Mouse (Mus musculus) 416B (cell line): Measurements from ENCODE around the gene Tkfc.

ENCODE experiments used
- DNase-seq: peaks from one replicate; pipeline ENCODE4 v3.0.0; 2011; ENCODE audit warnings: low read depth

Gene Tkfc

GRCm38 (mm10) chr19:10605293-10605900 lies at the start of gene Tkfc, which contains the start of gene Ddb1:
TSS of gene Tkfc (minus strand) at chr19:10605654.
TSS of gene Ddb1 (plus strand) at chr19:10605327.
- peak; percentile 98 for DNase-seq

DNA sequence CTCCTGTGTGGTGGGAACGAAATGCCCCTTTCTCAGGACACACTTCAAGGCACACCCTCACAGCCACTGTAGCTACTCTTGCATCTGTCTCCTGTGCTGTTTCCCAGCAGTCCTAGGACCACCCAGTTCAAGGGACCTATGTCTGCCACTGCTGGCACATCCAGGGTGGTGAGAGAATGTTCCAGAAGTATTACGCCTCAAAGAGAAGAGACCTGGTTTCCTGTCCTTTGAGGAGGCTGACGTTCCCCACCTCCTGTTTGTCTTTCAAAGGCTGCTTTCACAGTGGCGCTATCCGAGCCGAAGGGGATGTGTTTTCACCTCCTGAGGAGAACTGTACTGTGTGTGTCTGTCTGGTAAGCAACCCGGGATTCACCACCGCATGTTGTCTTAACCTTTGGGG lies 42.7 kb upstream of the Tkfc start:
- no peak for DNase-seq

GRCm38 (mm10) chr19:10645616-10646015 lies 40.2 kb upstream of the Tkfc start:
- peak; percentile 22 for DNase-seq

- no peak for DNase-seq
These were observed 35.3 kb upstream of the Tkfc start for GRCm38 (mm10) chr19:10640589-10641378.

DNA sequence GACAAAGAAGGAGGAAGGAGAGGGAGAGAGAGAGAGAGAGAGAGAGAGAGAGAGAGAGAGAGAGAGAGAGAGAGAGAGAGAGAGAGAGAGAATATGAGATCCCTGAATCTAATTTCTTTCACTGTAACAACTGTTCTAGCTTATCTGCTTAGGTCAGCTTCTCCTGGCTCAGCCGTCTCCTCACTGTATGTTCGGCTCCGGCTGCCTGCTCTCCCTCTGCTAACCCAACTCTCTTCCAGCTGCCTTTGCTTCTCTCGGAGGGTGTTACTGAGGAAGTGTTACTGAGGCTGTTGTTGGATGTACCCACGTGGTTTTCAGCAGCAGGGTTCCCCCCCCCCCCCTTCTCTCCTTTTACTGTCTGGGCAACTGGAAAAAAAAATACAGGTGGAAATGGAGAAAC lies 34.6 kb upstream of the Tkfc start:
- DNase-seq: no peak

DNA sequence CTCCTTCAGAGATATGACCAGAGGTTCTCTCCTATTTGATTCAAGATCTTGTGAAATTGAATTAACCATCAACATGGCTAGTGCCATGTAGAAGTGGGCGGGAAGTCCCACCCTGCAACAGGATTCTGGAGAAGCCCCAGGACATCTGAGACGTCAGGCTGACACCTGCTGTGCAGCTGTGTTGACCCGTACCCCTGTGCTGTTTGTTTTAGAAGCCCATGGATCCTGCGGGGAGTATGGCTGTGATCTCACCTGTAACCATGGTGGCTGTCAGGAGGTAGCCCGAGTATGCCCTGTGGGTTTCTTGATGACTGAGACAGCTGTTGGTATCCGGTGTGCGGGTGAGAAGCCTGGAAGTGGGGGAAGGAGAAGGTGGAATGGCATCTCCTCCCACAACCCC lies 32.4 kb upstream of the Tkfc start:
- no peak for DNase-seq

DNA sequence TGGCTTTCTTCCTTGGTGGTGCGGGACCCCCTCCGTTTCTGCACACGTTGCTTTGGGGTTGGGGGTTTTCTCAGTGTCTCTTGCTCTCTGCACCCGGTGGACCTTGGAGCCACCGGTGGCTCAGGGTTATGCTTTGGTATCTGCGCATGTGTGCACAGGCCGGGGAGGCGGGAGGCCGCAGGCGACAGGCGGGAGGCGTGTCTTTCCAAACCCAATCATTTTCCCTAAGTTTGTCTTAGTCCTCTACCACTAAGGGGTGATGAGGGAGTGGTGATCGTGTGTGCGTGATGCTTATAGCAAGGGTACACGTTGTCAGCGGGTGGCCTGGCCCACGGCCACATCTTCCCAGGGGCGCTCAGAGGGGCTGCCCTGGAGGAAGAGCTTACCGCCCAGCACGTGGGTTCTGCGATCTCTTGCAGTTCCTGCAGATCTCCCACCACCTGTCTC lies 29.4 kb upstream of the Tkfc start:
- DNase-seq: no peak

DNA sequence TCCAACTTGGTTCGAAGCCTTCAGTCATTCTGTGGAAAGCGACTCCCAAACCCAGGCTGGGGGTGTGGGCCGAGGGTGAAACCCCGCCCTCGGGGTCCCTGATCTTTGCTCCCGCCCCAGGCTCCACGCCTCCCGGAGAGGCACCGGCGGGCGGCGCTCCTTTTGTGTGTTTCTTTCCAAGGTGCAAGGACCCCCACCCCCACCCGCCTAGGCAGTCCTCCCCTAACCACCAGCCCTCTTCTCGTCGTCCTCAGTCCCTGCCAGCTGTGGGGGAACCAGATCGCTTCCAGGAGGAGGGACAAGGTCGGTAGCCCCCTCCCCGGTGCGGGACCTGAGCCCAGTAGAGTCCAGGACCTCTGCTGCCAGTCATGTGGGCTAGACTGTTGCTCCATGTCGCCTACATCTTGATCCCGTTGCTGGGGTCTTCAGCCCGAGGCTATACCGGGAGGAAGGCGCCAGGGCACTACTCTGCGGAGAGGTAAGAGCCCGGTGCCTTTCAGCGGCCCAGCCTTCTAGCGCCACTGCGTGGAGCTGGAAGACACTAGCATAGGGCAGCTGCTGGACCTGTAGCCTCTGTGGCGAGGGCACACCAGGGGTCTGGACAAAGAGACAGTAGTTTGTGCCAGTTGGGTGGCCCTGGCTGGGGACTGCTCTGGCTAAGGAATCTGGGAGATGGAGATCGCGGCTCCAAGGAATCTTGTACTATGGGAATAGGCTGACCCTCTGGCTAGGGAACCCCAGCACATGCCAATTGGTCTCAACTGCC lies 28.8 kb upstream of the Tkfc start, which contains the start of gene Vwce:
Gene Vwce, plus strand, starts transcription at position 108 of the 766 bp plus-strand sequence.
- no peak for DNase-seq

DNA sequence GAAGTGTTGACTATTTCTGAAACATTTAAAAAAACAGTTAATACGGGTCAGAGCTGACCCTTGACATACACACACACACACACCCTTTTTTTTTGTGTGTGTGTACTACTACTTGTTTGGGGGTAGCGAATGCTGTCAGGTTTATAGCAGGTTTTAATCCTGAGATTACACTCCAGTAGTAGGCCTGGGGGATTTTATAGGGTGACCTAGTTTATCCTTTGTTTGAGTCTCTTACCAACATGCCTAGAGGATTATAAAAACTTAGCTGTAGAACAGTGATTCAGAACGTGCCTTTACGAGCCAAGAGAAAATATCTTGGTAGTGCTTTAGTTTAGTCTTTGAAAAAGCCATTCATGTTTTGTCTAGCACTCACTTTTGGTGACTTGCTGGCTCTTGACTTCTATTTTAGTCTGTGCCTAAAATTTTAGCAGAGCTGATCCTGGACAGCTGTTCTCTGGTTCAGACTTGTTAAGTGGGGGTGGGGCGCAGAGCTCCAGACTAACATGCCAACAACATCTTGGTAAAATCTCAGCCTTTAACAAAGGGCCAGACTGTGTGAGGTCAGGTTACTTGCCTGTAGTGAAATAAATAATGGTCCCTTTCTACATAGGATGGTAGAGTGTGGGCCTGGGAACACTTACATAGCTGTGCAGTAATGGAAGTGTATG lies 3.3 kb upstream of the Tkfc start:
- no peak for DNase-seq

- DNase-seq: no peak
These were observed 608 bp upstream of the Tkfc start for GRCm38 (mm10) chr19:10605901-10606622.

GRCm38 (mm10) chr19:10604534-10604933 lies 920 bp downstream of the Tkfc start:
- no peak for DNase-seq

GRCm38 (mm10) chr19:10603660-10604523 lies 1.6 kb downstream of the Tkfc start:
- DNase-seq: no peak

GRCm38 (mm10) chr19:10602787-10603186 lies 2.7 kb downstream of the Tkfc start:
- DNase-seq: peak; percentile 93

DNA sequence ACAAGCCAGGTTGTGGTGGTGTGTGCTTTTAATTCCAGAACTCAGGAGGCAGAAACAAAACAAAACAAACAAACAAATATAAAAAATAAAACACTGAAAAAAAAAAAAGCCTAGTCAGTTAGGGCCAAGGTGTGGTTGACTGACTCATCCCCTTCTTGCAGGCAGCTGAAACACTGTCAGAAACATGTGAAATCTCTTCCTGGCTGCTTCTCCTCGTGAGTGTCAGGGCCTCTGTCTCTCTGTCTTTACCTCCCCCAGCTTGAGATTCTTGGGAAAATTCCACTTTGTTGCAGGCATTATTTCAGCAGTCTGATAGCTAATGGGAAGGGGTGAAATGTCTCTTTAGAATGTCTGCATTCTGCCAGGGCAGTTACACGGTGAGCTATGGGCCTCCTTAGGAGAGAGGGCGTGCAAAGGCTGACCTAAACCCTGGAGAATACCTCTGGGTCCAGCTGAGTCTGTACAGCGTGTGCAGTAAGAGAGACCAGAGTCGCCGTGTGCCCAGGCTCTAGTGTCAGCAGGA lies 3.1 kb downstream of the Tkfc start:
- DNase-seq: peak; percentile 80

GRCm38 (mm10) chr19:10599648-10600047 lies 5.8 kb downstream of the Tkfc start:
- DNase-seq: no peak

GRCm38 (mm10) chr19:10598188-10598587 lies 7.3 kb downstream of the Tkfc start:
- peak; percentile 72 for DNase-seq

- DNase-seq: no peak
These were observed 13.6 kb downstream of the Tkfc start for GRCm38 (mm10) chr19:10591659-10592377.

- DNase-seq: no peak
These were observed 15.2 kb downstream of the Tkfc start for GRCm38 (mm10) chr19:10590301-10590700.

GRCm38 (mm10) chr19:10589127-10589857 lies 16.2 kb downstream of the Tkfc start:
- peak; percentile 81 for DNase-seq
